Mouse (Mus musculus): ENCODE results near the gene Tmc2. TPM values are rescaled to one million over a fixed set of nuclear protein-coding genes. Genes with fewer than 3 reads are reported as not detected.

Gene Tmc2
- polyA plus RNA-seq, 1 experiment, result not detected

- TF ChIP-seq CTCF (IDR thresholded peaks at IDR 0.05; ENCODE audit: borderline replicate concordance, insufficient read depth, low read depth, low read length) (no peak), POLR2A (IDR thresholded peaks at IDR 0.05; ENCODE audit: borderline replicate concordance, insufficient read depth, low read length) (no peak)
- H3K4me3 ChIP-seq (replicated peaks; ENCODE audit: insufficient read depth, low read depth, low read length), result no peak overlapping the region
- no peak overlapping the region for H3K27ac ChIP-seq (ENCODE audit: insufficient read depth, low read length)
- no peaks in the 10 kb centered on the region for H3K4me1 ChIP-seq (ENCODE audit: control insufficient read depth, insufficient read depth, low read length)
- H3K27me3 ChIP-seq (ENCODE audit: control insufficient read depth, insufficient read depth, low read length), result no peaks in the 10 kb centered on the region
- 85% methylated on average over 4 of the region's 4 CpGs for WGBS
- no peak for DNase-seq
Observed at GRCm38 (mm10) chr2:130256762-130257161, 61.8 kb downstream of the Tmc2 start.

GRCm38 (mm10) chr2:130260822-130261221 is 65.8 kb downstream of the Tmc2 start:
- TF ChIP-seq POLR2A (IDR thresholded peaks at IDR 0.05; ENCODE audit: borderline replicate concordance, insufficient read depth, low read length), result no peak
- TF ChIP-seq CTCF (IDR thresholded peaks at IDR 0.05; ENCODE audit: borderline replicate concordance, insufficient read depth, low read depth, low read length), result no peak
- H3K27me3 ChIP-seq (ENCODE audit: control insufficient read depth, insufficient read depth, low read length), result no peaks in the 10 kb centered on the region
- no peak overlapping the region for H3K27ac ChIP-seq (ENCODE audit: insufficient read depth, low read length)
- H3K4me3 ChIP-seq (replicated peaks; ENCODE audit: insufficient read depth, low read depth, low read length), result no peak overlapping the region
- DNase-seq, result no peak
- 83% methylated on average over 4 of the region's 4 CpGs for WGBS
- no peaks in the 10 kb centered on the region for H3K4me1 ChIP-seq (ENCODE audit: control insufficient read depth, insufficient read depth, low read length)

- H3K4me1 ChIP-seq (ENCODE audit: control insufficient read depth, insufficient read depth, low read length), result no peaks in the 10 kb centered on the region
- TF ChIP-seq POLR2A (IDR thresholded peaks at IDR 0.05; ENCODE audit: borderline replicate concordance, insufficient read depth, low read length), result no peak
- TF ChIP-seq CTCF (IDR thresholded peaks at IDR 0.05; ENCODE audit: borderline replicate concordance, insufficient read depth, low read depth, low read length), result no peak
- no peaks in the 10 kb centered on the region for H3K27me3 ChIP-seq (ENCODE audit: control insufficient read depth, insufficient read depth, low read length)
- 78% methylated on average over 2 of the region's 2 CpGs for WGBS
- H3K4me3 ChIP-seq (replicated peaks; ENCODE audit: insufficient read depth, low read depth, low read length), result no peak overlapping the region
- H3K27ac ChIP-seq (ENCODE audit: insufficient read depth, low read length), result no peak overlapping the region
- no peak for DNase-seq
Observed at GRCm38 (mm10) chr2:130261914-130262313, 66.9 kb downstream of the Tmc2 start.

GRCm38 (mm10) chr2:130262398-130262797 is 67.4 kb downstream of the Tmc2 start:
- 78% methylated on average over 2 of the region's 2 CpGs for WGBS
- no peak for TF ChIP-seq CTCF (IDR thresholded peaks at IDR 0.05; ENCODE audit: borderline replicate concordance, insufficient read depth, low read depth, low read length)
- no peak for TF ChIP-seq POLR2A (IDR thresholded peaks at IDR 0.05; ENCODE audit: borderline replicate concordance, insufficient read depth, low read length)

GRCm38 (mm10) chr2:130265520-130265919 is 70.5 kb downstream of the Tmc2 start:
- no peak for DNase-seq
- Histone ChIP-seq H3K27me3 (ENCODE audit: control insufficient read depth, insufficient read depth, low read length) (no peaks in the 10 kb centered on the region), H3K4me1 (ENCODE audit: control insufficient read depth, insufficient read depth, low read length) (no peaks in the 10 kb centered on the region), H3K4me3 (replicated peaks; ENCODE audit: insufficient read depth, low read depth, low read length) (no peak overlapping the region), H3K27ac (ENCODE audit: insufficient read depth, low read length) (no peak overlapping the region)
- 88% methylated on average over 1 of the region's 1 CpGs for whole genome bisulfite sequencing
- no peak for TF ChIP-seq POLR2A (IDR thresholded peaks at IDR 0.05; ENCODE audit: borderline replicate concordance, insufficient read depth, low read length)
- no peak for TF ChIP-seq CTCF (IDR thresholded peaks at IDR 0.05; ENCODE audit: borderline replicate concordance, insufficient read depth, low read depth, low read length)

More at GRCm38 (mm10) chr2:130262398-130262797, 67.4 kb downstream of the Tmc2 start:
- H3K27ac ChIP-seq (ENCODE audit: insufficient read depth, low read length), result no peak overlapping the region
- no peak overlapping the region for H3K4me3 ChIP-seq (replicated peaks; ENCODE audit: insufficient read depth, low read depth, low read length)
- no peaks in the 10 kb centered on the region for H3K4me1 ChIP-seq (ENCODE audit: control insufficient read depth, insufficient read depth, low read length)
- no peaks in the 10 kb centered on the region for H3K27me3 ChIP-seq (ENCODE audit: control insufficient read depth, insufficient read depth, low read length)
- DNase-seq, result no peak

GRCm38 (mm10) chr2:130268074-130268473 is 73.1 kb downstream of the Tmc2 start:
- no peak overlapping the region for H3K27ac ChIP-seq (ENCODE audit: insufficient read depth, low read length)
- no peak for DNase-seq
- TF ChIP-seq POLR2A (IDR thresholded peaks at IDR 0.05; ENCODE audit: borderline replicate concordance, insufficient read depth, low read length) (no peak), CTCF (IDR thresholded peaks at IDR 0.05; ENCODE audit: borderline replicate concordance, insufficient read depth, low read depth, low read length) (no peak)
- 75% methylated on average over 7 of the region's 7 CpGs for WGBS
- H3K4me3 ChIP-seq (replicated peaks; ENCODE audit: insufficient read depth, low read depth, low read length), result no peak overlapping the region
- no peaks in the 10 kb centered on the region for H3K4me1 ChIP-seq (ENCODE audit: control insufficient read depth, insufficient read depth, low read length)
- H3K27me3 ChIP-seq (ENCODE audit: control insufficient read depth, insufficient read depth, low read length), result no peaks in the 10 kb centered on the region

GRCm38 (mm10) chr2:130273732-130274131 is 78.7 kb downstream of the Tmc2 start:
- TF ChIP-seq CTCF (IDR thresholded peaks at IDR 0.05; ENCODE audit: borderline replicate concordance, insufficient read depth, low read depth, low read length), result no peak
- no peak for TF ChIP-seq POLR2A (IDR thresholded peaks at IDR 0.05; ENCODE audit: borderline replicate concordance, insufficient read depth, low read length)
- Histone ChIP-seq H3K4me1 (ENCODE audit: control insufficient read depth, insufficient read depth, low read length) (0 out of 2 replicates have a peak, but pooled peaks cover 4% of the 10 kb centered on the region), H3K4me3 (replicated peaks; ENCODE audit: insufficient read depth, low read depth, low read length) (peak overlapping the region; percentile 82), H3K27me3 (ENCODE audit: control insufficient read depth, insufficient read depth, low read length) (no peaks in the 10 kb centered on the region), H3K27ac (ENCODE audit: insufficient read depth, low read length) (peak overlapping the region; percentile 81)
- WGBS, result 2% methylated on average over 14 of the region's 14 CpGs
- DNase-seq, result no peak

- no peaks in the 10 kb centered on the region for H3K27me3 ChIP-seq (ENCODE audit: control insufficient read depth, insufficient read depth, low read length)
- under 1% methylated on average over 68 of the region's 68 CpGs for WGBS
- peak; percentile 100 for TF ChIP-seq POLR2A (IDR thresholded peaks at IDR 0.05; ENCODE audit: borderline replicate concordance, insufficient read depth, low read length)
- no peak for TF ChIP-seq CTCF (IDR thresholded peaks at IDR 0.05; ENCODE audit: borderline replicate concordance, insufficient read depth, low read depth, low read length)
- 0 out of 2 replicates have a peak, but pooled peaks cover 4% of the 10 kb centered on the region for H3K4me1 ChIP-seq (ENCODE audit: control insufficient read depth, insufficient read depth, low read length)
- peak; percentile 99 to 100 for DNase-seq
- H3K4me3 ChIP-seq (replicated peaks; ENCODE audit: insufficient read depth, low read depth, low read length), result peak within 1 kb of the TSS; percentile 84
- peak within 1 kb of the TSS; percentile 81 for H3K27ac ChIP-seq (ENCODE audit: insufficient read depth, low read length)
Observed at GRCm38 (mm10) chr2:130274149-130274861, 79.3 kb downstream of the Tmc2 start, which contains the start of gene Nop56. Nop56 (plus strand) TSS chr2:130274430.

Measured in cerebellum, adult 2 months (tissue).